Mouse (Mus musculus) MEL (cell line): Measurements from ENCODE around the gene Fgf11.

Experiments used
- CHD1 ChIP-seq: IDR thresholded peaks from 2 replicates; pipeline ENCODE4 v1.6.1; 2012; ENCODE audit warnings: low read depth, mild to moderate bottlenecking, inconsistent platforms, low read length, improper control_type of control experiment
- EP300 ChIP-seq, 2 experiments: IDR thresholded peaks; 2 replicates each; pipeline ENCODE4 v1.6.1; 2011; ENCODE audit warnings: improper control_type of control experiment in 2 of 2, low read length in 2 of 2, low read depth in 1 of 2, mild to moderate bottlenecking in 1 of 2

GRCm38 (mm10) chr11:69766872-69767624, 34.6 kb downstream of the Fgf11 start:
- TF ChIP-seq EP300 (IDR thresholded peaks at IDR 0.05; ENCODE audit: low read depth in 1 of 2, low read length in 2 of 2) (no peak), CHD1 (no peak)
